Mouse (Mus musculus) frontal cortex, postnatal 36 days (tissue): ENCODE measurements at regions not wholly inside any gene's neighbourhood (a gene's known extent, or its start where the extent isn't known, plus 50 kb on each side); places are given as distances from the start of the nearest gene placed in this dataset.
A peak's percentile ranks its signal among the peaks of the same experiment; 100 is the strongest.

Source experiments
- DNase-seq, 2 experiments: peaks; one replicate each; pipeline ENCODE4 v3.0.0; 2022; ENCODE audit warnings: low spot score in 2 of 2

DNA sequence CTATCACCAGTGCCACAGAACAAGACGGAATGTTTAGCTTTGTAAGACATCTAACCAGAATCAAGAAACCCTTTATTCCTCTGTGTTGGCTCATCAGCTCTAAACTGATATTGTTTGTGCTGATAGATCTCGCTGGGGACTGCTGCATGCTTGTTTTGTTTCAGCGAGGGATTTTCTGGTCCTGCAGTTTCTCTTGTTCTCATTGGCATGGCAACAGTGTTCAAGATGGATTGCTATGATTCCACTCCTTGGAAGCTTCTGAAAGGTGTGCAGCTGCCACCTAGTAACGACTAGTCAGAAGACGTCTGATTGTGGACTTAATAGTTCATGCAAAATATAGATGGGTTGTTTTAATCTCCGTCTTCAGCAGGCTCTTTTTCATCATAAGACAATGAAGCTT is 591.2 kb downstream of the Sorcs1 start:
- peak; percentile 2 to 8 for DNase-seq

DNA sequence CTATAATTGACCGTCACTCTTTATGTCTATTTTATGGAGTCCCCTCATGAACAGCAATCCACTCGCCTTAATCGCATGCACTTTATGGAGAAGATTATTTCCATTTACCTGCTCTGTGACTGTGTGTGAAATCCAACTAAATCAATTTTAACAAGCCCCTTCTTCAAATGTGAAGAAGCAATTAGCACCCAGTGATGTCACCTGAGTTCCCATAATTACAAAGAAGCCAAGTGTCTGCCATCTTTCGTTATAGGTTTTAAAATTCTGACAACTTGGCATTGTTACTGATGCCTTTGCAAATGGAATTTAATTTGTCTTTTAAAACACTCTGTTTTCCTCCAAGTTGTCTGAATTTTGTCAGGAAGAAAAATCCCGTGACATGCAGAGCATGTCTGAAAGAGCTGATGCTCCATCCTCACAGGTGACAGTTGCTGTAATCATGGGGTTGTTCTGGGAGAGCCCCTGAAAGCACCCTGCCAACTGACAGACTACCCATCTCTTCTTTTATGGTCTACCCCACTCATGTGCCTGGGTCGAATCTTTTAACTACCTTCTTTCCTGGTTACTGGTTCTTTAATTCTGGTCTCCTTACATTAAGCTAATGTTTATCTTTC is 600.9 kb downstream of the Sorcs1 start:
- no peak for DNase-seq

DNA sequence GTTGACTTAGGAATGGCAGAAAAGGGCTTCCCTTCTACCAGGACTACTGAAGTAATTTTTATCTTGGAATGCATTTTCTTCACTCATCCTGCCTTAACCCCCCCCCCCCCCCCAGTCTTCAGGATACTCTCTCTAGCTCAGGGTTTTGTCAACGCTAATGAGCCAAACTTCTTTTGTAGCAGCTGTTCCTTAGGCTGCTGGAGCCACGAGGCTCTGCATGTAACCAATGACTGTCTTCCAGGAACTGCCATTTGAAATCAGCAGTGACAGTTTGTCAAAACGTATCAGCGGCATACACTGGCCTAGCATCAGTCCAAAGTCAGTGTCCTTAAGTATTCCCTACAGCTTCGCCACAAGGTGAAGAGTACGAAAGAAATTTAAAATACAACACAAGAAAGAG is 618.0 kb downstream of the Sorcs1 start:
- DNase-seq: no peak

DNA sequence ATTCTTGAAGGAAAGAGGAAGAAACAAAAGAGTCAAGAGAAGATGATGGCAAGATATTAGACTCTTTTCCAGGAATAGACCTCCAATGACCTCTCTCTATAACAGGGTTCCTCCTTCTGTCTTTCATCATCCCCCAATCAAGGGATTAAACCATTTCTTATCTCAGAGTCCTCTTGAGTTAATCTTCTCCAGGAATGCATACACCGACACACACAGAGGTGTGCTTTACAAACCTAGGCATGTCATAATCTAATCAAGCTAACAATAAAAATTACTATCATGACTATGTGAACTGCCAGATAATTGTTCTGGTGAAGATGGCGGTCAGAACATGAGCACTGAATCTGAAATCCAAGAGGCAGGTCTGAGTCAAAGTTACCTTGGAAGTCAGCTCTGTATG is 625.5 kb downstream of the Sorcs1 start:
- no peak for DNase-seq

DNA sequence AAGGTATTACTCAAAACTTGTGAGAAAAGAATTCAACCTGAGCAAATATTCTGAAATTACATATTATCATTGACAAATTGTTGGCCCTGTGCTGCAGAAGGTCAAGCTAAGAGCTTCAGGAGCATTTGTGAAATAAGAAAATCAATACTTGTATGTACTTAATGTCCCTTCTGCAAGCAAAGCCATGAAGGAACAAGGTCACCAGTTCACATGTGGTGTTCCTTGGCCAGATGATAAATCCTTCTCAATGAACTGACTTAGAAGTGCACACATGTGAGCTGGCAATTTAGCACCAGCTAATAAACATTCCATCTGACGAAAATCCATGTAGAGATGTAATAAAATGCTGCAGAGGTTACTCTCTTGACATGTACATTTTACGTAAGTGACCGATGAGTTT is 632.7 kb downstream of the Sorcs1 start:
- DNase-seq: no peak

DNA sequence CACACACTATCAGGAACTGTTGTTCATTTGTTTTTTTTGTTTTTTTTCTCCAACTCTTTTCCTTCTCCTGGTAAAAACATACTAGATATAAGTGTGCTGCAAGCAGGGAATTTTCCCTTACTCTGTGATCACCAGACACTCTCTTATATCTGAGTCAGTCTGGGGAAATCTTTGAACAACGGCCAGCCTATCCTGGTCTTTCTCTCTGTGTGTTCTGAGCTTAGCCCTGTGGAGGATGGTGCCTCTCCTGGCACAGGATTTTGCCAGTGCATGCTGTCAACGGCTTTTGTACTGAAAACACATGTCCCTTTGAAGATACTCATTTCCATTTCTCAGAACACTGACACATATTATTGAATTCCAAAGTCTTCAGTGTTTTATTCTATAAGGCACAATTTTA is 664.8 kb downstream of the Sorcs1 start:
- DNase-seq: peak; percentile 55 to 64

DNA sequence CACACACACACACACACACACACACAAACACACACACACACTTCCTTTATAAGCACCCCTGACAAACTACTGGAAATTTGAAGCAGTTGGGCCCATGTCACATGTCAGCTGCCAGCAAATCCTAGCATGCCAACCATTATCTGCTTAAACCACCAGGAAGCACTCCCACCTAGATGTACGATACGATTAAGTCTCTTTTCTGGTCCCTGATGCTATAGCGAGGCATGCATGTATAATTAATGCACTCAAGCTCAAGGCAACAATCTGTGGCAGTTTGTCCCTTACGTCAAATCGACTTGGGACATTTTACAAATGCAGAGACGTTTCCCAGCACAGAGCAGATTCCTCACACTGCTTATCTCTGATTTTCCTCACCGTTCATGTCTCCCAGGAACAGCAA is 673.2 kb downstream of the Sorcs1 start:
- no peak for DNase-seq

DNA sequence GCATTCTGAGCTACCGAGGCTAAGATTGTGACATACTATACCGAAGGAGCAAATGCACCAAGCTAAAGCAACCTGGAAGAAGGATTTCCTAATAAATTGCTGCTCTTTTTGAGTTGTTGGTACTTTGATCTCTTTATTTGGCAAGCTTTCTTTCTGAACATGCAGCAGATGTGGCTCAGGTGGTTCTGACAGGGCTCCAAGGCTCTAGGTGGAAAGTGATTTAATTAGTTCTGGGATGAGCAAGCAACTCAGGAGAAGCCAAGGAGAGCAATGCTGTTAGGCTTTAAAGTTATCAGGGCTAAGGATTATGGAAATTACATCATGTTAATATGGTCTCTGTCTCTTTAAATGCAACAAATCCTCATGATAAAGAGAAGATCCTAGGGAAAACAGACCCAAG is 692.6 kb downstream of the Sorcs1 start:
- no peak for DNase-seq

DNA sequence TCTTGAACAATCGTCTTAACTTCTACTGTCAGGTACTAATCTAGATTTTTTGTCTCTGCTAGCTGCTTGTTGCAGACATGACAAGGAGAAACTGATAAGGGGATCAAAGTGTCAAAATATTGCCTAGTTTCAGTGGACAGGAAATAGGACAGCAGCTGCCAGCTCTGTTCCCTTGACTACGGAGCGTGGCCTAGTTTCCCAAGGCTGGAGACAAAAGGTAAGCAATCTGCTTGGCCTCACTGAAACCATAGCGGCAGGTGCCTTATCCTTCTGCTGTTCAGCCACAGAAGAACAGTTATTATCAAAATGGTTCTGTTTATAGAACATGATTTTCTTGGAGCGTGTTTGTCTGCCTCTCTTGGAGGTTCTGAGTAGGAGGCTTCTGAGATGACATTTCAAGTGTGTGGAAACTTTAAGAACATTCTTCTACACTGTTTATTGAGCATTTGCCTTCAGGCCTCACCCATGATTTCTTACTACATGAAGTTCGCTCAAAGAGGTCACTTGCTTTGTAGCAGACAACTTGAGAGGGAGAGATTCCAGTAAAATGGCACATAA is 712.1 kb downstream of the Sorcs1 start:
- DNase-seq: peak in 1 of 2 experiments; percentile 23

DNA sequence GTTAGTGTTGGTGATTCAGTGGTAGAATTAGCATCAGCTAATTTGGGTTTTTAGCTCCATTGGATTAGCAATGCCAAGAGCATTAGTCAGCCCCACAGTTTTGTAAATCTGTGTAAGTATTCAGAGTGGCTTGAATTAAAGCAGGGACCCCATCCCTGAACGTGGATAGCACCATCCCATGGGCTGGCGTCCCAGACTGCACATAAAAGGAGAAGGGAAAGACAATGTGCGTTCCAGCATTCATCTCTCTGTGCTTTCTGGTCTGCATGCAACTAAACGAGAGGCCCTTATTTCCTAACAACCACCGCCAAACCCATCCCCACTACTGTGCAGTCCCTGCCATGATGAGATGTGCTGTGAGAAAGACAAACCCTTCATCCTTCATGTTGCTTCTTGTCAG is 713.8 kb downstream of the Sorcs1 start:
- DNase-seq: no peak

DNA sequence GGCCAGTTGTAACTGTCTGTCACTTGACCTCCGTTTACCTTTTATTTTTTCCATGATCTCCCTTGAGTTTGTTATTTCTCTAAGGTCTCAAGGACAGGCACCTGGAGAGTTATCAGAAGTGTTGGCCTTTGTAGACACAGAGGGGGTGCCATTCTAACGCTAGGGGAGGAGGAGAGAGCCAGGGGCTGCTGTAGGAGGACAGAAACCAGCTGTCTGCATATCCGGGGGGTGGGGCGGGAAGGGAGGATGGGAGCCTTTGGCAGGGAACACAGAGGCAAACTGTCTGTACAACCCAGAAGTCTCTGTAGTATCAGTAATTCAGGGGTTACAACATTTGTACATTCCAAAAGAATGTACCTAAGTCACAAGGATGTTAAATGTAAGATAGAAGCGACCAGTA is 719.9 kb downstream of the Sorcs1 start:
- no peak for DNase-seq

DNA sequence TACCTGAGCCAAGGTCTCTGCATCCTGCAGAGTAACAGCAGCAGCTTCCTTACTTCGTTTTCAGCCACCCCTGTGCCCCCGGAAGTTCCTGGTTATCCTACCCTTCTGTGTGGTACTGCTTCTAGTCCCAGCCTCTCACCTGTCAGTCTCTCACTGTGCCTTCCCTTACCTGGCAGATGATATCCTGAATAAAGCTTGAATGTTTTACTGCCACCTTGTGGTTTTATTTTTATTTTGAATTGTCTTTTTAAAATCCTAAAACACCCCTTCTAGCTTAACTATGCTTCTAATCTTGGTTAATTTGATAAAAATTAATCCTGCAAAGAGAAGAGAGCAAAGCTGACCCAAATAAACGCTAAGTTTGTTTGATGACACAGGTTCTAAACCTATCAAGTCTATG is 747.2 kb downstream of the Sorcs1 start:
- peak in 1 of 2 experiments; percentile 3 for DNase-seq

DNA sequence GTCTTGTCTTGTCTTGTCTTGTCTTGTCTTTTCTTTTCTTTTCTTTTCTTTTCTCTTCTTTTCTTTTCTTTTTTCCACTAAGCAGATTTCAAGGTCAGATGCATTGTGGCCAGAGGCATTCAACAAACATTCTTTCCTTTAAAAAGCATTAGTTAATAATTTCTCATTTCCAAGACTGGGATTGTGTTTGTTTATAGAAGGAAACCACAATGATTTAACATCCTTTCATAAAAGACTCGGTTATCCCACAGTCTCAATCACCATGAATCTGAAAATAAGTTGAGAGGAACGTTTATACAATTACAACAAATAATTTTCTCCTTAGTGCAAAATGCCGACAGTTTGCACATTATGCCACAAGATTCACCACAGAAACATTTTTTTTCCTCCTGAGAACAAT is 766.7 kb downstream of the Sorcs1 start:
- DNase-seq: no peak

DNA sequence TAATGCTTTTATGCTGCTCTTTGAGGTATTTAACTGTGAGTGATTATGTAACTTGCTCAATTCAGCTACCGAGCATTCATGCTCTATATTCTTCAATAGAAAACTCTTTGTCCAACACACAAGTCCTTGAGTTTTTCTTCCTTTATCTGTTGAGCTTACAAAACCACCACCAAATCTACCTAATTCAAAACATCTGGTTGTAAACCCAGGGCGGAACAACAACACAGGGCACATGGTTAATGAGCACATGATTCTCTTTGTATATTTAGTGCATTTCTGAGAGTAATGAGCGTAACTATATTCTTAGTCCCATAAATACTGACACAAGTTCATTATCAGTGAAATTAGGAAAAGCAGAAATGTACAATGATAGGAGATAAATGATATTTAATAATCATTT is 798.2 kb downstream of the Sorcs1 start:
- no peak for DNase-seq

DNA sequence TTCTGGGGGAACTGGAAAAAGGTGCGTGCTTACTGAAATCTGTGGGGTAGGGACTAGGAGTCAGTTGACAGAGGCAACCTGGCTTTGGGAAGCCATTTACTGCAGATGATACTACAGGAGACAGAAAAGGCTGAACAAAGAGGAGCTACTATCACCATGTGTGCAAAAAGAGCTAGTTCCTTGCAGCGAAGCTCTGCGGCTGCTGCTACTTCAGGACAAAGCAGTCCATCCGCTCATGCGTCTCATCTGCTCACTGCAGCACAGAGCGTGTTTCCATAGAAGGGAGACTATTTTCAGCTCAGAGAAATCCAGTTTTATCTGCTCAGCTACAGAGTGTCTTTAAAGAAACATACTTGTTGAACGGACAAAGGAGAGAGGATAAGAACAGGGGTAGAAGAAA is 817.7 kb downstream of the Sorcs1 start:
- DNase-seq: peak; percentile 11 to 59

DNA sequence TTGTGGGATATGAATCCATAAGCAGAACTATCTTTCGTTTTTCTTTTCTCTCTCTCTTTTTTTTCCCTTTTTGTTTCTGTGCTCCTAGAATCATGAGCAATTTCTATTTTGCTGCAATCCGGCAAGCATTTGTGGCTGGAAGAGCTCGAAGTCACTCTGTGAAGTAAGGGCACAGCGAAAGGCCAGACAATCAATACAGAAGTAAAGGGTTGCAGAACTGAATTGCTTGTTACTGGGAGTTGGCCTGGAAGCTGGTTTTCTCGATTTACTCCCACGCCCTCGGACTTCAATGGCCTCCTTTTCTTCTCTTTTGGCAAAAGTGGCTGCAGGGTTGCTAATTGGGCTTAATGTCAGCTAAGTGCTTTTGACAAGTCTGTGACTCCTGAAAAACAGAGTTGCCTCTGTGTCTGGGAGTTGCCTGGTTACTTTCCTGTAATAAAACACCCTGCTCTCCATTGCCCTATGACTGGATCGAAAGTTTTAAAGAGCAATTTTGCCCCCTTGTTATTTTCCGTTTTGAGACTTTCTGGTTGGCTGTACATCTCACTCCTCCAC is 822.9 kb downstream of the Sorcs1 start:
- peak in 1 of 2 experiments; percentile 3 for DNase-seq

DNA sequence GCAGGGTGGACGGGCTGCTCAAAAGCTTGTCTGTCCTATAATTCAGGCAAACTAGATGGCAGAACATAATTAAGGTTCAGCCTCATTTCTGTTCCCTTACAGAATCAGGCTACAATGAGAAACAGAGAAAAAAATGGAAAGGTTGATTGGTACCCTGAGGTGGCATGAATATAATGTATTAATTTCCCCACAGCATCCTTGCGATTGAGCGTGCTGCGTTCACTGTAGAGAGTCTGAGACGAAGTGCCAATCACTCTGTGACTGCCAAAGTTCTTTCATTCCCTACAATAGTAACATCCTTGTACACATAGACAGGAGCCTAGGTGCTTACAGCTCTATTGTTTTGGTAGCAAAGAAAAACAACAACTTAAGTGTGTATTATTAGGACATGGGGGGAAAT is 836.5 kb downstream of the Sorcs1 start:
- DNase-seq: no peak

DNA sequence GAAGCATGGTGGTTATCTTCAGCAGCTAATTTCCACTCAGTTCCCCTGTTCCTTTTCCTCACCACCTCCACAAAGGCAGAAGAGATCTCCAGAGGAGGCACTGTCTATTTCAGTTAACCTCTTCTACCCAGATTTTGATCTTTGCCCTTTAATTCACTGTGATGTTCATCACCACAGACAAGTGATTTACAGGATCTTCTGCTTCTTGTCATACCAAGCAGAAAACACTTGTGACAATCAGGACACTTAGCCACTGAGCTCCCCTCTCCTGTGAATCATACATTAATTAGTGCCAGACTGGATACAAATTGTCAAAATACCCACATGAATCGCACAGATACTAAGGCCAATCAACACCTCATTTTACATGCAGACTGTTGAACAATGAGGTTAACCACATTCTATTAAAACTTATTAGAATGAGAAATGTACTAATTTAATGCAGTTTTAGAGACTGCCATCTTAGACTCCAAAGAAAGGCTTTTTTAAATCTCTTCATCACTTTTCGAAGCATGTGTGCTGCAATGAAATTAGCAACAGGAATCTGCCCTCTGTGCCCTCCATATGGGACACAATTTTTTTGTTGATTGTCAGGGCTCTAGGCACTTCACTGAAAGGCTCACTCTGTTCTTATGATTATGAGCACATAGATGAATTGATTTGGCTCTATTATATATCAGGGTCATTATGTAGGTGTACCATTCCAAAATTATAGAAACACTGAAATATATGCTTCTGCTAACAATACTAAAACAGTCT is 839.1 kb downstream of the Sorcs1 start:
- DNase-seq: no peak

DNA sequence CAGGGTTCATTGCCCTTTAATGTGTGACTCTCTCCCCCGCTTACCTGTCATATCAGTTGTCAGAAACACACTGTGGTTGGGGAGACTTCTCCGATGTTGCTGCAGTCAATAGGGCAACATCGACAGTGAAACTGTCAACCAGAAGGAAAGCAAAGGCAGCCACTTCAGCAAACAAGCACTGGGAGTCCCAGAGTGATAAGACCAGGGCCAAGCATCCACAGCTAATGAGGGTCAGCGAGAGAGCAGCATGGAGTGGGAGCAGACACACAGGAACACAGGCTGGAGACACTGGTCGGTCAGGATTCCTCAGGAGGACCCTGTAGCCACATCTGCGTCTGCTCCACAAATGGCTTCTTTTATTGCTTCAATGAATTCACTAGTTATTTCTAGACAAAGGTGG is 847.5 kb downstream of the Sorcs1 start:
- no peak for DNase-seq

DNA sequence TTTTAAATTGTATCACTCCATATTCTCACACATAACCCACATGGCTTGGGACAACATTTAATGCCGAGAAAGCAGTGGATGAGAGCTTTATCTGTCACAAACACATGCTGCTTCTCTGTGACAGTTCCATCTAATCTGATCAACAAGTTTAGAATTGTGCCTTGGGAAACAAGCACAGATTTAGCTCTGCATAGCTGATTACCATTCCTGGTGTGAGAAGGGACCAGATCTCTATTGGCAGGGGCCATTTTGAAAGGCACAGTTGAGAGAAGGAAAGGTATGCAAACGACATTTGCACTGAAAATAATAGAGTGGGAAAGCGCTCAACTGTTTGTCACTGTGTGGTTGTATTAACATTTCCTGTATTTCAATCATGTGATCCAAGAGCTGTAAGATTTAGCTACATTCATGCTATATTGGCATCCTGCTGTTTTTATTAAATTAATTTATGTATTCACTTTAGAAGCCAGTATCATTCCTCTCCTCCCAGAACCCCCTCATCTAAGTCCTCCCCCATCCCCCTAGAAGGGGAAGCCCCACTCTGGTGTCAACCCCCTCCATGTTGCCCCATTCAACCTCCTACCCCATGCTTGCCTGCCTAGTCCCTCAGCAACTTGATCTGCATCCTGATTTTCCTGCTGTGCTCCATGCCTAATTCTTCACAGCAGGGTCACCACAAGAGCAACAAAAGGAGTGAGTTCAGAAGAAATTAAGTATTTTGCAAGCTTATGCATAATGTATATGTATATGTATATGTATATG is 872.6 kb downstream of the Sorcs1 start:
- DNase-seq: no peak
